Mouse (Mus musculus) B cell, adult 62 days (primary cell): ENCODE results near the gene Tmem190. TPM values are rescaled to one million over a fixed set of nuclear protein-coding genes. Genes with fewer than 3 reads are reported as not detected.

Experiments used
- total RNA-seq: library from RNA; stranded (reverse); gene quantifications from 4 replicates; pipeline ENCODE4 v1.2.4, GENCODE M21; 2023

Gene Tmem190
- total RNA-seq, result not detected in 4 replicates

GRCm38 (mm10) chr7:4782759-4783158 is at the start of gene Tmem190, which contains the start of gene Il11:
Gene Tmem190, plus strand, starts transcription at chr7:4782937.
Gene Il11, minus strand, starts transcription at chr7:4782859.

DNA sequence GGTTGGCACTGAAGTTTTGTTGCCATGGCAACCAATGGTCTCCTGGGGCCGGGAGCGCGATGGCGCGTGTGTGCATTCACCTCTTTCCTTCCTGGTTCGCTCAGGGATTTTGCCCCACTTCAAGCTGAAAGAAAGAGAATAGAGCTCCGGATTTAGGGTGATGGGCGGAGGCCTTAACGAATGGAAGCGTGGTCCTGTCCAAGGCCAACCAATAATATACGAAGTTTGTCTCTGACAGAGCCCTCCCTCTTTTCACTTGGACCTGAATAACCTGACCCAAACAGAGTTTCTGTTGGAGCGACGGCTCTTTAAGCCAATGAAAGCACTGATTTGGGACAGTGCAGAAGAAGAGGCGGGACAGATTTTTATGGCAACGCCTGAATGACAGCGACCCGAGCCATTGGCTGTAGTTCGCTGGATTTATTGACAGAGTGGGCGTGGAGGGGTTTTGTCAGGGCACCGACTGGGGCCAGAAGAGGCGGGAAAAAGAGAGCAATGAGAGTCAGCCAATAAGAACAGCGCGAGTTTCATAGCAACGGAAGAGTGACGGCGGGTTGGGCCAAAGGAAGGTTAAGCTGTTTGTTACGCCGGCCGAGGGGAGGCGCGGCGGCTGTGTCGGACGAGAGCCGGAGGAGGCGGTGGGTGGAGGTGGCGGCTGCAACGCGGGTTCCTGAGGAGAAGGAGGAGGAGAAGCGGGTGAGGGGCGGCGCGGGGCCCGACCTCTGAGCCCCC is 43.0 kb upstream of the Tmem190 start, which contains the start of gene Kmt5c:
TSS of gene Kmt5c (plus strand) at position 572 of the 732 bp plus-strand sequence.

DNA sequence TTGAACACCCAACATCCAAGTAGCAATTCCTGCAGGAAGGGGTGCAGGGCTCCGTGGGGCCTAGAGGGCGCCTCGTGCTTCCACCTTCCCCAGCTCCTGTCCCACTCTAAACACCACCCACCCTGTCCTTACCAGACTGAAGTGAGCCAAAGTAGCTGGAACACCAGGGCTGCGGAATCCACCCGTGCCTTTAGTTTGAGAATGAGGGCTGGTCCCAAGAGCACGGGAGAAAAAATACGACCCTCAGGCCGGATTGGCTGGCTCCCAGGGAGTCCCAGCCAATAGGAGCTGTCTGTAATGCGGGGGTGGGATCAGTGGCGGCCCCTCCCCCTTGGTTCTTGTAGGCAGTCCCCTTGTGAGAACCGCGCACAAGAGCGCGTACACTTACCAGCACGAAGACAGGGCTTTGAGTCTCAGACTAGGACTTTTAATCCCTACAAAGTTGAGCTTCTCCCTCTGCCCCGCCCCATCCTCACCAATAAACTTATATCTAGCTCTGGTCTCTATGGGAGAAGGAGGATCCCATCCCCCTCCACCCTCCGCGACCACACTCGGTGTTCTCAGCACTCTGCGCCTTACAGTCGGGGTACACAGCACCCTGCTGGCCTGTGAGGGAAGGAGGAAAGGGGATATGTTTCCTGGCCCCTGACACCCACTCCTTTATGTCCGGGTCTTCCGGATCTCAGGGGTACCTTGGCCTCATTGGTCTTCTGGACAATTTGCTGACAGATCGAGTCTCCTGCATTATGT is 29.7 kb upstream of the Tmem190 start, which contains the start of gene Cox6b2:
TSS of gene Cox6b2 (minus strand) at position 274 of the 750 bp plus-strand sequence.

GRCm38 (mm10) chr7:4771202-4771601 is 11.5 kb upstream of the Tmem190 start, which contains the start of gene Fam71e2:
Gene Fam71e2, minus strand, starts transcription at chr7:4771302.

GRCm38 (mm10) chr7:4789436-4789935 is 6.7 kb downstream of the Tmem190 start, which contains the start of gene Tmem238:
Gene Tmem238, minus strand, starts transcription at chr7:4789656.

GRCm38 (mm10) chr7:4792278-4793212 is 9.8 kb downstream of the Tmem190 start, which contains the start of gene Rpl28:
Gene Rpl28, plus strand, starts transcription at chr7:4792874.

DNA sequence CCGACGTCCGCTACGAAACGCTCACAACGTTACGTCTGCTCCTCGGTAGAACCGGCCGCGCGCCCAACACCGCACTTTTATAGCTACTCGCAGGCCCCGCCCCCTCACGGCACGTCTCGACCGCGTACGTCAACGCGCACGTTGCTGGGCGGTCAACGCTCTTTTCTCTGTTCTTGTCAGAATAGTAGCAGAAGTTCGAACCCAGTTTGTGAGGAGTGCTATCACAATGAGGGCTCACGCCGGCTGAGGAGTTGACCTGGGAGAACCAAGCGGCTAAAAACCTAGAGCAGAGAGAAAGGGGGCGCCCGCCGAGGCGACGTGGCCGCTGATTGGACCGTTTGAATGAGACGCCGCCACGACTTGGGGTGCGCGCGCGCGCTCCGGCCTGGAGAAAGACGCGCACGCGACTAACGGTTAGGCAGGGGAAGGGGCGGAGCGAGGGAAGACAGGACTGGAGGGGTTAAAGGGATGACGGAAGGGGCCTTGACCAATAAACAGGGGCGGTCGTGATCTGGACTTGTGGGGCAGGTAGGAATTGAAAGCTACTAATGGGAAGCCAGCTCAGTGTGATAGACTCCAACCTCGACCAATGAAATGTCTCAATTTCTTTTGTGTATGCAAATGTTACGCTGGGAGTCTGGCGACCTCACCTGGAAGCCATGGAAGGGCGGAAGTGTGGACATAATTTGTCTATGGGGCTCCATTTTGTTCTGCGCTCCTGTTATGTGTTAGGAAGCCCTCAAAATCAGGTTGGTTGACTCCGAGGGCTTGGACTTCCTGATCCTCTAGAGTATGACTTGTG is 29.8 kb downstream of the Tmem190 start, which contains the start of gene Ube2s:
TSS of gene Ube2s (minus strand) at position 288 of the 802 bp plus-strand sequence.

Other genes starting within 250 kb of the Tmem190 start
- 1.2 TPM in 1 of 4 replicates, not detected in the others for gene Syt5, start 235.4 kb upstream of the Tmem190 start, total RNA-seq
- gene Ptprh, start 178.9 kb upstream of the Tmem190 start, total RNA-seq, result 0.16 TPM in 1 of 4 replicates, not detected in the others
- gene Tmem86b, start 151.5 kb upstream of the Tmem190 start, total RNA-seq, result 50.2 to 57.5 TPM (median 54.8 TPM) in 4 replicates
- gene Ppp6r1, start 123.9 kb upstream of the Tmem190 start, total RNA-seq, result 264 to 268 TPM (median 267 TPM) in 4 replicates
- gene Hspbp1, start 97.9 kb upstream of the Tmem190 start, total RNA-seq, result 73.6 to 82.3 TPM (median 79.6 TPM) in 4 replicates
- not detected in 4 replicates for gene Brsk1, start 92.3 kb upstream of the Tmem190 start, total RNA-seq
- 1.5 to 4.0 TPM (median 3.0 TPM) in 4 replicates for gene Tmem150b, start 57.7 kb upstream of the Tmem190 start, total RNA-seq
- 87.1 to 92.8 TPM (median 91.8 TPM) in 4 replicates for gene Kmt5c, start 42.8 kb upstream of the Tmem190 start, total RNA-seq
- gene Cox6b2, start 29.8 kb upstream of the Tmem190 start, total RNA-seq, result 1.3 to 5.4 TPM (median 4.0 TPM) in 4 replicates
- not detected in 4 replicates for gene Fam71e2, start 11.6 kb upstream of the Tmem190 start, total RNA-seq
- gene Il11, start 78 bp upstream of the Tmem190 start, total RNA-seq, result not detected in 4 replicates
- gene Tmem238, start 6.7 kb downstream of the Tmem190 start, total RNA-seq, result 1.8 to 2.7 TPM (median 2.4 TPM) in 4 replicates
- gene Rpl28, start 9.9 kb downstream of the Tmem190 start, total RNA-seq, result 1,788 to 1,881 TPM (median 1,825 TPM) in 4 replicates
- gene Ube2s, start 29.7 kb downstream of the Tmem190 start, total RNA-seq, result 157 to 176 TPM (median 162 TPM) in 4 replicates
- 0.49 to 2.8 TPM (median 1.1 TPM) in 4 replicates for gene Shisa7, start 61.8 kb downstream of the Tmem190 start, total RNA-seq
- 4.3 to 9.7 TPM (median 6.8 TPM) in 4 replicates for gene Isoc2b, start 87.3 kb downstream of the Tmem190 start, total RNA-seq
- 9.9 to 14.2 TPM (median 11.8 TPM) in 4 replicates for gene Isoc2a, start 94.2 kb downstream of the Tmem190 start, total RNA-seq
- not detected in 4 replicates for gene Gm36210, start 123.6 kb downstream of the Tmem190 start, total RNA-seq
- gene Zfp628, start 132.3 kb downstream of the Tmem190 start, total RNA-seq, result 36.3 to 42.6 TPM (median 37.9 TPM) in 4 replicates
- 9.0 to 12.9 TPM (median 10.2 TPM) in 4 replicates for gene Nat14, start 139.1 kb downstream of the Tmem190 start, total RNA-seq
- gene Ssc5d, start 142.8 kb downstream of the Tmem190 start, total RNA-seq, result 0.21 to 0.63 TPM (median 0.42 TPM) in 4 replicates
- 0.51 to 1.9 TPM (median 0.61 TPM) in 3 of 4 replicates, not detected in the other for gene Sbk2, start 181.5 kb downstream of the Tmem190 start, total RNA-seq
- not detected in 4 replicates for gene Sbk3, start 188.2 kb downstream of the Tmem190 start, total RNA-seq
- 15.7 to 19.2 TPM (median 16.5 TPM) in 4 replicates for gene Zfp579, start 213.2 kb downstream of the Tmem190 start, total RNA-seq
- gene Zfp524, start 231.5 kb downstream of the Tmem190 start, total RNA-seq, result 7.0 to 8.3 TPM (median 7.6 TPM) in 4 replicates
- 58.3 to 66.2 TPM (median 62.1 TPM) in 4 replicates for gene Fiz1, start 231.8 kb downstream of the Tmem190 start, total RNA-seq
- gene Gm44973, start 232.6 kb downstream of the Tmem190 start, total RNA-seq, result not detected in 4 replicates
- gene Zfp865, start 237.4 kb downstream of the Tmem190 start, total RNA-seq, result 48.6 to 50.4 TPM (median 49.4 TPM) in 4 replicates
- not detected in 4 replicates for gene Ccdc106, start 237.6 kb downstream of the Tmem190 start, total RNA-seq